In genomic region chr10:97375824-97376223, GRCm38 (mm10) we compare ENCODE assay signal across 9 mouse cellular contexts.
DNase-seq lines count a peak whose midpoint lies in the region; ATAC-seq and TF ChIP-seq lines count a peak whose summit lies in the region.
"Had no signal": no experiment of that assay in that cellular context is flagged by ENCODE, and none has a peak within 500 bp of the region (broad histone marks: within the 10 kb centered on the region; RNA-seq: fewer than 3 reads in every experiment).

No protein-coding gene starts in this region.

- H3K4me2 ChIP-seq in midbrain, embryonic 11.5 days, result no peak overlapping the region
- no peak overlapping the region for H3K4me2 ChIP-seq in midbrain, embryonic 13.5 days (replicated peaks)
- H3K4me2 ChIP-seq in forebrain, postnatal 0 days (ENCODE audit: low read depth), result no peak overlapping the region
- H3K4me2 ChIP-seq in intestine, postnatal 0 days (replicated peaks; ENCODE audit: low read depth), result no peak overlapping the region
- H3K4me2 ChIP-seq: embryonic facial prominence, embryonic 15.5 days had no signal

- H3K4me1 ChIP-seq in midbrain, embryonic 11.5 days (ENCODE audit: control insufficient read depth, insufficient read depth, low read length), result no peaks in the 10 kb centered on the region
- no peaks in the 10 kb centered on the region for H3K4me1 ChIP-seq in midbrain, embryonic 13.5 days (replicated peaks)
- no peaks in the 10 kb centered on the region for H3K4me1 ChIP-seq in forebrain, postnatal 0 days (ENCODE audit: insufficient read depth)
- H3K4me1 ChIP-seq in intestine, postnatal 0 days (replicated peaks; ENCODE audit: control insufficient read depth, insufficient read depth, low read length), result no peaks in the 10 kb centered on the region

- H3K27ac ChIP-seq in midbrain, embryonic 11.5 days (ENCODE audit: low read depth, low read length), result no peak overlapping the region
- no peak overlapping the region for H3K27ac ChIP-seq in midbrain, embryonic 13.5 days
- H3K27ac ChIP-seq in forebrain, postnatal 0 days (ENCODE audit: low read depth, low read length), result no peak overlapping the region
- no peak overlapping the region for H3K27ac ChIP-seq in intestine, postnatal 0 days (ENCODE audit: low read depth, low read length)

- ATAC-seq in midbrain, embryonic 11.5 days (ENCODE audit: low FRiP score), result peak; percentile 65; the same call in 1 of the 2 replicates
- ATAC-seq in midbrain, embryonic 13.5 days, result no peak
- ATAC-seq in forebrain, postnatal 0 days, result peak; percentile 61
- ATAC-seq in intestine, postnatal 0 days, result no peak

- H3K36me3 ChIP-seq in midbrain, embryonic 11.5 days (ENCODE audit: control insufficient read depth, insufficient read depth, low read length), result no peaks in the 10 kb centered on the region
- no peaks in the 10 kb centered on the region for H3K36me3 ChIP-seq in midbrain, embryonic 13.5 days
- no peaks in the 10 kb centered on the region for H3K36me3 ChIP-seq in forebrain, postnatal 0 days (ENCODE audit: insufficient read depth)
- H3K36me3 ChIP-seq in intestine, postnatal 0 days (ENCODE audit: control insufficient read depth, insufficient read depth), result no peaks in the 10 kb centered on the region
- H3K36me3 ChIP-seq: embryonic facial prominence, embryonic 15.5 days had no signal

- 10% methylated on average over 2 of the region's 2 CpGs for WGBS in midbrain, embryonic 11.5 days
- 15% methylated on average over 2 of the region's 2 CpGs for WGBS in midbrain, embryonic 13.5 days
- 11% methylated on average over 2 of the region's 2 CpGs for WGBS in forebrain, postnatal 0 days
- WGBS in intestine, postnatal 0 days, result 8% methylated on average over 2 of the region's 2 CpGs

- no peak overlapping the region for H3K4me3 ChIP-seq in midbrain, embryonic 11.5 days (ENCODE audit: low read depth, low read length)
- no peak overlapping the region for H3K4me3 ChIP-seq in midbrain, embryonic 13.5 days (replicated peaks)
- H3K4me3 ChIP-seq in forebrain, postnatal 0 days (ENCODE audit: low read depth, low read length), result no peak overlapping the region
- no peak overlapping the region for H3K4me3 ChIP-seq in intestine, postnatal 0 days (ENCODE audit: low read depth, low read length)
- H3K4me3 ChIP-seq: embryonic facial prominence, embryonic 15.5 days had no signal

- TF ChIP-seq CTCF in forebrain, postnatal 0 days (IDR thresholded peaks at IDR 0.05; ENCODE audit: low read depth), result peak; percentile 88
- peak; percentile 88 for TF ChIP-seq CTCF in intestine, postnatal 0 days (IDR thresholded peaks at IDR 0.05; ENCODE audit: low read depth)

- no peaks in the 10 kb centered on the region for H3K9me3 ChIP-seq in midbrain, embryonic 11.5 days (ENCODE audit: control insufficient read depth, low read length)
- H3K9me3 ChIP-seq in midbrain, embryonic 13.5 days, result no peaks in the 10 kb centered on the region
- no peaks in the 10 kb centered on the region for H3K9me3 ChIP-seq in forebrain, postnatal 0 days (ENCODE audit: low read length)
- H3K9me3 ChIP-seq in intestine, postnatal 0 days (ENCODE audit: control insufficient read depth), result no peaks in the 10 kb centered on the region
- H3K9me3 ChIP-seq: embryonic facial prominence, embryonic 15.5 days had no signal

- H3K27me3 ChIP-seq in midbrain, embryonic 11.5 days (ENCODE audit: control insufficient read depth, insufficient read depth, low read length), result no peaks in the 10 kb centered on the region
- no peaks in the 10 kb centered on the region for H3K27me3 ChIP-seq in midbrain, embryonic 13.5 days
- no peaks in the 10 kb centered on the region for H3K27me3 ChIP-seq in forebrain, postnatal 0 days (ENCODE audit: insufficient read depth, low read length)
- H3K27me3 ChIP-seq in intestine, postnatal 0 days (replicated peaks; ENCODE audit: control insufficient read depth, insufficient read depth, low read length), result no peaks in the 10 kb centered on the region
- H3K27me3 ChIP-seq: embryonic facial prominence, embryonic 15.5 days had no signal

- DNase-seq in midbrain, embryonic 11.5 days (ENCODE audit: low spot score, missing footprints), result peak; percentile 92
- peak; percentile 39 for DNase-seq in c-Kit-positive CD71-positive TER-119-positive erythroid progenitor cells, embryonic 14.5 days (ENCODE audit: low spot score)
- DNase-seq in forebrain, postnatal 0 days, result peak; percentile 85
- peak; percentile 6 to 24 for DNase-seq in left cerebral cortex, postnatal 36 days (ENCODE audit: low spot score in 2 of 2)
- DNase-seq in ovary, postnatal 14 days (ENCODE audit: low spot score), result peak; percentile 55
- peak; percentile 7 to 16 for DNase-seq in thymus, postnatal 36 days

- intact Hi-C loops in left cerebral cortex, postnatal 36 days (cut with DNase I), result loop anchor here (2.0 kb wide), 1 partner anchor 295 kb away; no protein-coding TSS in a partner anchor

- no peak overlapping the region for H3K9ac ChIP-seq in midbrain, embryonic 11.5 days (ENCODE audit: low read length)
- no peak overlapping the region for H3K9ac ChIP-seq in midbrain, embryonic 13.5 days (replicated peaks)
- no peak overlapping the region for H3K9ac ChIP-seq in forebrain, postnatal 0 days
- H3K9ac ChIP-seq in intestine, postnatal 0 days (ENCODE audit: low read depth, low read length), result no peak overlapping the region
- H3K9ac ChIP-seq: embryonic facial prominence, embryonic 15.5 days had no signal

Comparison
In these comparisons a context has a peak if more than half of its experiments do, and no peak if none do; other contexts are left out.
1. ATAC-seq: peak in midbrain, embryonic 11.5 days (single experiment) and forebrain, postnatal 0 days (single experiment); none in midbrain, embryonic 13.5 days (single experiment) and intestine, postnatal 0 days (single experiment).
2. DNase-seq: peak in every context shown above with its lines; median percentile 92 in midbrain, embryonic 11.5 days; 85 in forebrain, postnatal 0 days; 55 in ovary, postnatal 14 days; 39 in c-Kit-positive CD71-positive TER-119-positive erythroid progenitor cells, embryonic 14.5 days; 15 in left cerebral cortex, postnatal 36 days; 12 in thymus, postnatal 36 days.